Mouse (Mus musculus) heart, postnatal 0 days (tissue): ENCODE results near the gene 2700081O15Rik.

Experiments used
- CTCF ChIP-seq: IDR thresholded peaks from 2 replicates; pipeline ENCODE4 v1.5.1; 2016; ENCODE audit warnings: antibody characterized with exemption, control low read depth, low read depth
- EP300 ChIP-seq: IDR thresholded peaks from 2 replicates; pipeline ENCODE4 v1.6.1; 2016; ENCODE audit warnings: antibody characterized with exemption, low read depth

DNA sequence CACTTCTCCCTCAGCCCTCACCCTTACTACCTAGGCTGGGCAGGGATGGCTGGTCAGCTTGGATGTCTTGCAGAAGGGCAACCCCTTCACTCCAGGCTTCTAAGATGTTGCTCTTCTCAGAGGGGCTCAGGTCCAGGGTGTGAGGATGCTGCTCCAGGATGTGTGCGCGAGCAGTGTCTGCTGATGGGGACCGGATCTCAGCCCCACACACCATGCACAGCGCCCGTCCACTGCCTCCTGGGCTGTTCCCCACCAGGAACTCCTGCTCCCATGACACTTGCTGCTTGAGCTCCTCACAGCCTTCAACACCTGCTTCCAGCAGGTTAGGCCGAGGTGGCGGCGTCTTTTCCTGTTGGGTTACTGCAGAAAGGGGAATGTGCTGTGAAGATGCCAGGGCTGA is 42.9 kb upstream of the 2700081O15Rik start:
- no peak for TF ChIP-seq CTCF
- no peak for TF ChIP-seq EP300
